Mouse (Mus musculus) T-helper 2 cell (primary cell): ENCODE data around the gene Tnp2.

Source experiments
- in situ Hi-C: fragments of 300-600 bp; cut with MboI, MseI; formaldehyde crosslinking; loops from one replicate; pipeline ENCODE4 v1.15.1; 2025; ENCODE audit warnings: high pct_unique_total_duplicates

Gene Tnp2

DNA sequence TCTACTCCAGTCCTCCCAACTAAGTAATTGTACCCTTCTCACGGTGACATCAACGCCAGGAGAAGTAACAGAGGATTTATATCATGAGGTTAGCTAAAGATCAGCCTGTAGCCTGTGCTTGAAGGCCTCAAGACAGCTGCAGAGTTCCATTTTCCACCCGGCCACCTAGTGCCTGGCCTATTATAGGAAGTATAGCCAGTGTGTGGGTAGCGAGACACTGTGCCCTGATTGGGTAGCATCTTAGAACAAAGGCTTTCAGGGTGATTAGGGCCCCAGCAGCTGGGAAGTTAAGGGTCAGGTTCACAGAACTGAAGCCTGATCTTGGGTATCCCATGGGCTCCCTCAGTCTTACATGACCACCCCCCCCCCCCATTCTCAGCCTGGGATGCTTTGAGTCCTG, 406 bp upstream of the Tnp2 start:
- in situ Hi-C loops = loop anchor here (10.0 kb wide), 1 partner anchor 374 kb away; the partner anchor contains the start of gene Nubp1

DNA sequence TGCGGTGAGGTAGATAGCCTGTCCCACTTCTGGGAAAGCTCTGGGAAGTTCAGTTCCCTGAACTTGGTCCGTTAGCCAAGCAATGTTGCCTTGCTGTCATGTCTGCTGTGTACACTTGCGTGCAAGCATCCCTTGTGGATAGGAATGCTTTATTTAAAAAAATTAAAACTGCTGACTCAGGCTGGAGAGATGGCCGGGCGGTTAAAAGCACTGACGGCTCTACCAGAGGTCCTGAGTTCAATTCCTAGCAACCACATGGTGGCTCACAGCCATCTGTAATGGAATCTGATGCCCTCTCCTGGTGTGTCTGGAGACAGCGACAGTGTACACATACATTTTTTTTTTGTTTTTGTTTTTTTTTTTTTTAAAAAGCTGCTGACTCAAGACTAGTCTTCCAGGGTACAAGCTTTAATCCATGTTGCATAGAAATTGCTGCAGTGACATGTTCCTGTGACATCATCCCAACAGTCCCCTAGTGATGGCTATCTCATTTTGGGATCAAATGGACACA, 857 bp downstream of the Tnp2 start:
- in situ Hi-C loops = loop anchor here (10.0 kb wide), 1 partner anchor 373 kb away; the partner anchor contains the start of gene Nubp1

DNA sequence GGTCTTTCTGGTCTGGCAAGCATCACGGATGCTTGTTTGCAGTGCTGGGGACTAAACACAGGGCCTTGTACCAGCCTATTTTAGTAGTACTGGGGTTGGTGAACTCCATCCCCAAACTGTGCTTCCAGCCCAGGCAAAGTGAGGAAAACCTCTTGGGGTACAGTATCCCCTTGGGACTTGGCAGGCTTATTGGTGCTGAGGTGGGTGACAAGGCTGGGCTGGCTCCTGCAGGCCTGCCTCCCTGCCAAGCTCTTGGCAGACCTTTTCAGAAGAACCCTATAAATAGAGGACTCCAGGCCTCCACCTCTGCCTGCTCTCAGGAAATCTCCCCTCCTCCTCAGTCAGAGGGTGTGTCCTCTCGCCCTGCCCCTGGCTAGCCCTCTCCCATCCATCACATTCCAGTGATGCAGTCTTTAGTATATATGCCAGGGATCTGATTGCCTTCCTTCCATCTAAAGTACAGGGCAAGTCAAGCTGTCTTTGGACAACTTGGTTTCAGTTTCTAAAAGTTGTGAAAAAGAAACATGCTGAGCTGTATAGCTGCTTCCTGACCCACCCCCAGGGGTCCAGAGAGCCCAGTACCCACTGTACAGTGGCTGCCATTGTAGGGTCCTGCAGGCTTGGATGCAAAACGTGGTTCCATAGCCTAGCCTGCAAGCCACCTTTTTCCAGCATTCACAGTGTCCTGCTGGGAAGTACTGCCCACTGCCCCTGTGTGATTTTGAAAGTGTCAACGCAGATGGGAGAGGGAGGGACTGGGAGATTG, 1.5 kb downstream of the Tnp2 start:
- in situ Hi-C loops = loop anchor here (10.0 kb wide), 1 partner anchor 372 kb away; the partner anchor contains the start of gene Nubp1

- in situ Hi-C loops = loop anchor here (10.0 kb wide), 1 partner anchor 371 kb away; the partner anchor contains the start of gene Nubp1
These were observed 2.2 kb downstream of the Tnp2 start for GRCm38 (mm10) chr16:10786288-10786687.

DNA sequence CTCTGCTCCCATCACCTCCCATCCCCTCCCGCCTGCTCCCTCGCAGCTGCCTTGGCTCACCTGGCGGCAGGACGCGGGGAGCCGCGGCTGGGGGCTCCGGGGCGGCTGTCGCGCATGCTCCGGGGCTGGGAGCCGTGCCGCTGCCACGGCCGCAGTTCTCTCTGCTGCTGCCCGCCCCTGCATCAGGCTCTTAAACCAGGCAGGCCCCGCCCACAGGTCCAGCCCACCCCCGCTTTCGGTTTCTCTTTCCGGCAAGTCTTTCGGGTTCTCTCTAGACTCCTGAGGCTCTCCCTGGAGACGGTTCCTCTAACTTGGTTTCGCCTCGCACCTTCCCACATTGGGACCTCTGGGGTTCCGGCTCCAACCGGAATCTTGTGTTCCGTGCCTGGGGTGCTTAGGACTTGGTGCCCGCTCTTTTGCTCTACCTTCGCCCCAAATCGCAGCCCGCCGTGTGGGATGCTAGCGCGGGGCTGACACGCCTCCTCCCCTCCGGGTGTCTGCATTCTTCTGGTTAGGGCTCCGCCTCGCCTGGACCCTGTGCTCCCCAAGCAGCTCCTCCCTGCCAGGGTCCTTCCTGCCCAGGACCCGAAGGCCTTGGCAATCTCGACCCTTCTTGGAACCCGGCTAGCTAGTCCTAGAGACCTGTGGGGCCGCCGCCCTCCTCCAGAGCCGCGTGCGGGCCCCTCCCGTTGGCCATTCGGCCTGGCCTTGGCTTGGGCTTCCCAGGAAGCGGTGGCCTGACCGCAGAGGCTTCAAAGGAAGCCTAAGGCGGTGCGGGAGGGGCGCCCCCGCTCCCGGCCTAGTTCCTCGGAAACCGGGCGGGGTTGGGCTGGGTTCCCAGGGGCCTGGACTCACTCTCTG, 2.9 kb downstream of the Tnp2 start, which contains the start of gene Socs1:
Gene Socs1 (minus strand): TSS at position 166 of the 861 bp plus-strand sequence.
- in situ Hi-C loops = loop anchor here (10.0 kb wide), 1 partner anchor 371 kb away; the partner anchor contains the start of gene Nubp1

GRCm38 (mm10) chr16:10784793-10785370, 3.6 kb downstream of the Tnp2 start:
- in situ Hi-C loops = loop anchor here (5.0 to 10.0 kb wide), 2 partner anchors 43 to 370 kb away; partner anchors contain the start of gene Nubp1

GRCm38 (mm10) chr16:10783883-10784792, 4.3 kb downstream of the Tnp2 start:
- in situ Hi-C loops = loop anchor here (5.0 to 10.0 kb wide), 2 partner anchors 42 to 369 kb away; partner anchors contain the start of gene Nubp1

GRCm38 (mm10) chr16:10783451-10783850, 5.0 kb downstream of the Tnp2 start:
- in situ Hi-C loops = loop anchor here (5.0 to 10.0 kb wide), 2 partner anchors 41 to 369 kb away; partner anchors contain the start of gene Nubp1

- in situ Hi-C loops = loop anchor here (5.0 to 10.0 kb wide), 2 partner anchors 41 to 368 kb away; partner anchors contain the start of gene Nubp1
These were observed 5.4 kb downstream of the Tnp2 start for GRCm38 (mm10) chr16:10783152-10783434.

DNA sequence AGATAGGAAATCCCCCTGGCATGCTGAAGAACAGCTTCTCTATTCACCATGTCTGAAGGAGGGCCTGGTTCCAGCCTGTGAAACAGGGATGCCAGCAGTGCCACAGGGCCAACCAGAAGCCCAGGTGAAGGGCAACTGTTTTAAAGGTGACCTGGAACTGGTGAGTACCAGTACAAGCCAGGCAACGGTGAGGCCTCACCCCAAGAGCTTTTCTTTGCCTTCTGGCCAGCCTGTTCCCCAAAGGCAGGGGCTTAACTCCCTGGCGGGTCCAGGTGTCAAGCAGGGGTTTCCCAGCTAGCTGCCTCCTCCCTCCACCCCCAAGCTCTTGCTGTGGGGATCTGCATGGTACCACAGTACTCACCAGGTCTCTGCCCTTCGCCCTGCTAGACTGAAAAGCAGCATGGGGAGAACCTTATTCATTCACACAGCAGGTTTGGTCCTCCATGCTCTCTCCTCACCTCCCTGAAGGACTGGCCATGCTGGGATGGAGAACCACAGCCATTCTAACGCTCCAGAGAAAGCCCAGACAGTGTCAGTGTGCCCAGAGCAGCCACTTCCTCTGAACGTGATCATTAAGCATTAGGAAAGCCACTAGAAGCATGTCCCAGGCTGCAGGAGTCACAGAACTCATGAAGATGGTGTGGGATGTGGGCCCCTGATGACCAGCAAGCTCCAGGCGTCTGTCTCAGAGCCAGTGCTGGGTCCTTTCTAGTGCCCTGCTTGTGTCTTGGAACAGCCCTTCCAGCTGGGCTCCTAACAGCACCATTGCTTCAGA, 5.9 kb downstream of the Tnp2 start:
- in situ Hi-C loops = loop anchor here (5.0 to 10.0 kb wide), 2 partner anchors 40 to 368 kb away; partner anchors contain the start of gene Nubp1

DNA sequence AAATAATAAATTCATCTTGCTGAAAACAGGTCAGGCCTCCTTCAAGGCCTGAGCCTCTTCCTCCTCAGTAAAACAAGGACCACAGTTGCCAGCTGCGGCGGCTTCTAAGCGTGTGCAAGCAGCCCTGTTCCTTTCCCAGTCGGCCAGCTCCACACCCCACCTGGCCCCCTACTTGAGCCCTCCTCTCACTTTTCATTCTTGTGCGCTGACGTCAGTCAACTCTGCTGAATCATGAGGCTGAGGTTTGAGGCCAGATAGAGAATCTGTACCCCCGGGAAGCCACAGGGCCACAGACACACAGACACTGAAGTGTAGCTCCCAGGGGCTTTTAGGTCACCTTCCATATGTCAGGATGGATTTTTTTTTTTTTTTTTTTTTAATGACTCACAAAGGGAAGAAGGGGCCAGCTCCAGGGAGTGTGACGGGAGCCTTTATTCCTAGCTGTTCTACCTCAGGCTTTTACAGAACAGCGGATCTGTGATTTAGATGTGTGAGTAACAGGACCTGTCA, 6.5 kb downstream of the Tnp2 start:
- in situ Hi-C loops = loop anchor here (5.0 to 10.0 kb wide), 2 partner anchors 40 to 367 kb away; partner anchors contain the start of gene Nubp1

DNA sequence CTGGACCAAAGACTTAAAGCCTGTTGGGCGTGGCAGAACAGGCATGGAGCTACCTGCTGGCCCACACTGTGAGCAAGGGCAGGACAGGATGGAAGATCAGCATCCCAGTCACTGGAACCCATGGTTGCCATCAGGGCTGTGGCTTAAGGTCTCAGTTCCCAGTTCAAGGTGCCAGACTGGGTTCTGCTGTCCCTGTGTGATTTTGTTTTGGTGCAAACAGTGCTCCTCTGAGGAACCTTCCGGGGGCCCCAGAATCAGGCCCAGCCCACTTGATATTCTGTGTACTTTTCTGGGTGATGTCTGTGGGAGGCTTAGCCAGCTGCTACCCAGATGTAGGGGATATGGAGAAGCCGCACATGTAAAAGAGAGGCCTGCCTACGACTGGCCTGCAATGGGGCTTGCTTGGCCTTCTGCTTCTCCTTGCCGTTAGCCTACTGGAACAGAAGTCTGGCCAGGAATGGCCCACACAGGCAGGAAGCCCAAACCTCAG, 7.8 kb downstream of the Tnp2 start:
- in situ Hi-C loops = loop anchor here (5.0 to 10.0 kb wide), 2 partner anchors 38 to 366 kb away; partner anchors contain the start of gene Nubp1

- in situ Hi-C loops = loop anchor here (10.0 kb wide), 1 partner anchor 203 kb away; no protein-coding TSS in a partner anchor
These were observed 10.8 kb downstream of the Tnp2 start for GRCm38 (mm10) chr16:10777579-10778160.

- in situ Hi-C loops = loop anchor here (10.0 kb wide), 1 partner anchor 202 kb away; no protein-coding TSS in a partner anchor
These were observed 12.1 kb downstream of the Tnp2 start for GRCm38 (mm10) chr16:10776322-10776721.

- in situ Hi-C loops = loop anchor here (5.0 to 10.0 kb wide), 2 partner anchors 107 to 200 kb away; no protein-coding TSS in a partner anchor
These were observed 13.7 kb downstream of the Tnp2 start for GRCm38 (mm10) chr16:10774726-10775125.

- in situ Hi-C loops = loop anchor here (5.0 to 10.0 kb wide), 2 partner anchors 106 to 199 kb away; no protein-coding TSS in a partner anchor
These were observed 14.9 kb downstream of the Tnp2 start for GRCm38 (mm10) chr16:10773543-10773942.

DNA sequence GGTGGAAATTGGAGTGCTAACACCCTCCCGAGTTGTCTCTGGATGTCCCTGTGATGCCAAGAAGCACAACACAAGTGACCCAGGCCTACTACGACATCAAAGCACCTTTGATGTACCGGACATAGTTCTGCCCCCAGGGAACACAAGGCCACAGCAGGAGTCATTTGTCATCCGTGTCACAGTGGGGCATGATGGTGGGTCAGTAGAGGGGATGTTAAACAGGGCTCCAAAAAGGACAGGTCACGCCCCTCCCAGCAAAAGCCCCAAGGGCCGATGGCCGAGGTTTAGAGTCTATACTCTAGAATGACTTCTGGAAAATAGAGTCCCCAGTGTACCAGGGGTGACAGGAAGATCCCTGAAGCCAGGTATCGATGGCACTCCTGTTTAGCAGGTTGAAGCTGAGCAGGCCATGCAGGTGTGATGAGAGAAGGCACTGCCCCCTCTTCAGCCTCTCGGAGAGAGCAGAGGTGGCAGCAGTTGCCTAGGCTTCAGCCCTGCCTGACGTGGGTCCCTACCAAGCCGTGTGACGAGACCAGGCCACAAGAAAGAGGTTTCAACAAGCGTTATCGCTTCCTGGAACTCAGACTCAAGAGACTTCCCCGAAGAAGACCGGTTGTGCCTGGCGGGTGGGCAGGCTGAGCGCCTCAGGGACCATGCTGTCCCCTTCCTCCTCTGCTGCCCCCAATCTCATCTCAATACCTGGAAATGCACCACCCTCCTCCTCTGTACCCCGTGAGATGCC, 16.5 kb downstream of the Tnp2 start:
- in situ Hi-C loops = loop anchor here (5.0 to 10.0 kb wide), 2 partner anchors 105 to 197 kb away; no protein-coding TSS in a partner anchor
